Mouse (Mus musculus) monocyte, adult 2 months (primary cell): ENCODE results near the gene Fndc8.
"Not testable (repeated sequence)": the region's sequence is repeated elsewhere in the genome, so short reads cannot be mapped to it uniquely, and the experiment has no call there.

ENCODE experiments used
- DNase-seq, 2 experiments: peaks; one replicate each; pipeline ENCODE4 v3.0.0; 2022; ENCODE audit warnings: low spot score in 2 of 2, low read depth in 1 of 2

Fndc8 gene

DNA sequence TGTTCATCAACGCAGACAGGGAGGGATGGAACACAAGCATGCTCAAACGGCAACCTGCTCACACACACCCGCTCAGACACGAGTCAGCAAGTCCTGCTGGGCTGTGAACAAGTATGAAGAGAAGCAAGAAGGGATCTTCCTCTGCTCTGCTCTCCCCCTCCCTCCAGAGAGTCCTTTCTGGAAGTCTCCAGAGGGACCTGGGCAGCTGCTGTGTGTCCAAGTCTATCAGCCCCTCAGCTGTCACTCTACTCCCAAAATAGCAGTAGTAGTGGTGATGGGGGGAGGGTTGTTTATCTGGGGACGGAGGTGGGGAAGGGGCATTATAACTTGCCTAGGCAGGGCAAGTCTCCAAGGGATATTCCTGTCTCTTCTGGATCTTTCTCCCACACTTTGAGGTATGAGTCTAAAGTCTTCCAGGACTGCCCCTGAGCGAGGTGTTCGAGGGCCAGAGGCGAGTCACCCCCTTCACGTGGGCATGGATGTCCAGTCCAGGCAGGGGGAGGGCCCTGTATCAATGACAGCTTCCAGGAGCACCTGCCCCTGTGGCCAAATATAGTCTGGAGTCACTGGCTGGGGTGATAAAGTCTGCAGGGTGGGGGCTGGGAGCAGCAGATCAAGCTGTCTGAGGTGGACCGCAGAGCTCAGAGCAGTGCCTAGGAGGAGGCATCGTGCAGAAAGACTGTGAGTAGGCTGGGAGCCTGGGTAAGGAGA lies 18.9 kb downstream of the Fndc8 start:
- DNase-seq: no peak

DNA sequence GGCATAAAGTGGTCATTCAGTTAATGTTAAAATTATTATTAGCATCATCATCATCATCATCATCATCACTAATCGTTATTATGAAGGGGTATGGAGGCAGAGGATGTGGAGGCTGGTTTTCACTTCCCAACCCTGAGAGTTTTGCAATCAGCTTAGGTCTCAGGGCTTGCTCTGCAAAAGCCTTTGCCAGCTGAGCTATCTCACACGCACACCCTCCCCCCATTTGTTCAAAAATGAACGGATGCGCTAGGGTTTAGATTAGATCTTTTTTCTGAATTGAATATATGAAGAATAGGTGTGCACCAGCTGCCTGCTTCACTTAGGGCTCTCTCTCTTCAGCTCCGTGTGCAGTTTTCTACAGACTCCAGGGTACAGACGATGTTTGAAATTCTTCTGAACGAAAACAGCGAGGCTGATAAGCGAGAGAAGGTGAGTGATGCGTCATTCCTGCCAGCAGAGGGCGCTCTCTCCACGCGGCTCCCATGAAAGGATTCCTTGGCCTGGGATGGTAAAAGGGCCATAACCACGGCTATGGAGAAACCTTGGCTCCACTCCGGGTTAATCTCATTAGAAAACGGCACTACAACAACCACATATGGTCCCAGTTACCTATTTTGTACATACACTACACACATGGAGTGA lies 22.9 kb downstream of the Fndc8 start:
- peak in 1 of 2 experiments; percentile 44 for DNase-seq

DNA sequence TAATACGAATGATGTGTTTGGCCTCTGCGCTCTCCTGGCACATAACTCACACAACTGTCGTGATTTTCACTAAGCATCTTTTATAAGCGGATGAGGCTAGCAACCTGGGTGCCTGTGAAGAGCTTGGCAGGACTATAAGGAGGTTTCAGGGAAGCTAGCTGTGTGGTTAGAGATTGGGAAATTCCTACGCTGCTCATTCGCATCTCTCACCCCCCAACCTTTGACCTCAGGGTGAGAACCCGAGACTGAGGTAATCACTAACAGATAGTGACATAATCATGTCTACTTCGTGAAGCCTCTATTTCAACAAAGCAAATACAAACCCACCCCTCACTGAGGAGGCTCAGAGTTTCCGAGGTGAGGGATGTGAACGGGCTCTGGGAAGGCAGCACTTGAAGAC lies 28.8 kb downstream of the Fndc8 start:
- no peak for DNase-seq

DNA sequence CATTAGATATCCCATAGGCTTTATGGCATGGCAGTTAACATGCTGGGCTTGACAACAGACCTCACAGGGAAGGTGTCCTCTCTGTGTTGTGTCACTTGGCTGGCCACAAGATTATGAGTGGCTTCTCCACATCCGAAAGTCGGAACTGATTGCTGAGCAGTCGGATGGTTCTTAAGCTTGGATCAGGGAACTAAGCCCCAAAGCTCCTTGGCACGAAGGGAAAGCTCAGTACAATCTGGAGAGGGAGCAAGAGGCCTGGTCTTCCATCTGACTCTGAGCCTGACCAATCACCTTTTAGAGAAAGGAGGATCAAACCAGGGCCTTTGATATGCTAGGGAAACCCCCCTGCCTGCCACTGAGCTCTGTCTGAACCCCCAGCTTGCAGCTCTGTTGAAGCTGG lies 29.8 kb downstream of the Fndc8 start:
- no peak for DNase-seq

DNA sequence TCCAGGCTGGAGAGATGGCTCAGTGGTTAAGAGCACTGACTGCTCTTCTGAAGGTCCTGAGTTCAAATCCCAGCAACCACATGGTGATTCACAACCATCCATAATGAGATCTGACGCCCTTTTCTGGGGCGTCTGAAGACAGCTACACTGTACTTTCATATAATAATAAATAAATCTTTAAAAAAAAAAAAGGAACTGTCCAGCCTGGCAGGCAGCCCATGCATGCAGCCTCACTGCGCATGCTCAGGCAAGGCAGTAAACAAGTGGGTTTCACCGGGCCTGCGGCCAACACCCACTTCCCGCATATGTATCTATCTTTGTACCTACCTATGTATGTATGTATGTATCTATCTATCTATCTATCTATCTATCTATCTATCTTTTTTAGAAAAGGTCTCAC lies 32.0 kb downstream of the Fndc8 start:
- not testable (repeated sequence) for DNase-seq

DNA sequence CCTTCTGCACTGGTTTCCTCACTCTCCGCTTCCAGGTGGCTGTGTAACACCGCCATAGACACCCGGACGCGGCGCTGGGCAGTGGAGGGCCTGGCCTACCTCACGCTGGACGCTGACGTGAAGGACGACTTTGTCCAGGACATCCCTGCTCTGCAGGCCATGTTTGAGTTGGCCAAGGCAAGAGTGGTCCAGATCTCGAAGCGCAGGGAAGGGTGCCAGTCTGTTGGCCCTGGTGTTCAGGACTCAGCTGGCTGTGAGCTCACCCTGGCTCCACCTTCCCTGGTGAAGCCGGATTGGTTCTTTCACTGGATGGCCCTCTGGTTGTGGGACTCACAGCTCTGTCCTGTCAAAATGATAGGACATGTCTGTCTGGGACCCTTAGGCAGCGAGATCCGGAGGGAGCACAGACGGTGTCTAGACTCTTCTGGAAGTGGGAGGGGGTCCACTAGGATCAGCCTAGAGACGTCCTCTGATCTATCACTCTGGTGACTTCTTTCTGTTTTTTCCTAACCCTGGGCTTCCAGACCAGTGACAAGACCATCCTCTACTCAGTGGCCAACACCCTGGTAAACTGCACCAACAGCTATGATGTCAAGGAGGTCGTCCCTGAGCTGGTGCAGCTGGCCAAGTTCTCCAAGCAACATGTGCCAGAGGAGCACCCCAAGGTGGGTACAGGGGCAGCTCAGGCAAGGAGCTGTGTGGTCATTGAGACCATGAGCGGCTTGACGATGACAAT lies 37.1 kb downstream of the Fndc8 start:
- no peak for DNase-seq

DNA sequence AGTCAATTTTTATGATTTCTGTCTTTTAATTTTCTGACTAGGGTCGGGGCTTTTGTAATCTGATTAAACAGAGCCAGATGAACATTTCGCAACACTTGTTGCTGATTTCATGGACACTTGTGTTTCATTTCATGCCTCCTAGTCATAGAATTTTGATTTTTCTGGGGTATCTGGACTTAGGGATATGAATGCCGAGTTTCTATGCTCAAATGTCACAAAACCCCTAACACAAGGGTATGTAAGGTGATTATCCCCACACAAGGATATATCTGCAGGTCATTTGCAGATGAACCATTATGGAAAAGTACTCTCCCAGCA lies 37.7 kb downstream of the Fndc8 start:
- DNase-seq: no peak

DNA sequence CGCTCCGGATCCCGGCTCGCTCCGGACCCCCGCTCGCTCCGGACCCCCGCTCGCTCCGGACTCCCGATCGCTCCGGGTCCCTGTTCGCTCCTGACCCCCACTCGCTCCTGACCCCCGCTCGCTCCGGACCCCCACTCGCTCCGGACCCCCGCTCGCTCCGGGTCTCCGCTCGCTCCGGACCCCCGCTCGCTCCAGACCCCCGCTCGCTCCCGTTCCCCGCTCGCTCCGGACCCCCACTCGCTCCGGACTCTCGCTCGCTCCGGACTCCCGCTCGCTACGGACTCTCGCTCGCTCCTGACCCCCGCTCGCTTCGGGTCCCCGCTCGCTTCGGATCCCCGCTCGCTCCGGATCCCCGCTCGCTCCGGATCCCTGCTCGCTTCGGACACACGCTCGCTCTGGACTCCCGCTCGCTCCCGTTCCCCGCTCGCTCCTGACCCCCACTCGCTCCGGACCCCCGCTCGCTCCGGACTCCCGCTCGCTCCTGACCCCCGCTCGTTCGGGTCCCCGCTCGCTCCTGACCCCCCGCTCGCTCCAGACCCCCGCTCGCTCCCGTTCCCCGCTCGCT lies 38.5 kb downstream of the Fndc8 start:
- DNase-seq: not testable (repeated sequence)

DNA sequence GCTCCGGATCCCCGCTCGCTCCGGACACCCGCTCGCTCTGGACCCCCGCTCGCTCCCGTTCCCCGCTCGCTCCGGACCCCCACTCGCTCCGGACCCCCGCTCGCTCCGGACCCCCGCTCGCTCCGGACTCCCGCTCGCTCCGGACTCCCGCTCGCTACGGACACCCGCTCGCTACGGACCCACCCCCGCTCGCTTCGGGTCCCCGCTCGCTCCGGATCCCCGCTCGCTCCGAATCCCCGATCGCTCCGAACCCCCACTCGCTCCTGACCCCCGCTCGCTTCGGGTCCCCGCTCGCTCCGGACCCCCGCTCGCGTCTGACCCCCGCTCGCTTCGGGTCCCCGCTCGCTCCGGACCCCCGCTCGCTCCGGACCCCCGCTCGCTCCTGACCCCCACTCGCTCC lies 39.2 kb downstream of the Fndc8 start:
- DNase-seq: not testable (repeated sequence)

DNA sequence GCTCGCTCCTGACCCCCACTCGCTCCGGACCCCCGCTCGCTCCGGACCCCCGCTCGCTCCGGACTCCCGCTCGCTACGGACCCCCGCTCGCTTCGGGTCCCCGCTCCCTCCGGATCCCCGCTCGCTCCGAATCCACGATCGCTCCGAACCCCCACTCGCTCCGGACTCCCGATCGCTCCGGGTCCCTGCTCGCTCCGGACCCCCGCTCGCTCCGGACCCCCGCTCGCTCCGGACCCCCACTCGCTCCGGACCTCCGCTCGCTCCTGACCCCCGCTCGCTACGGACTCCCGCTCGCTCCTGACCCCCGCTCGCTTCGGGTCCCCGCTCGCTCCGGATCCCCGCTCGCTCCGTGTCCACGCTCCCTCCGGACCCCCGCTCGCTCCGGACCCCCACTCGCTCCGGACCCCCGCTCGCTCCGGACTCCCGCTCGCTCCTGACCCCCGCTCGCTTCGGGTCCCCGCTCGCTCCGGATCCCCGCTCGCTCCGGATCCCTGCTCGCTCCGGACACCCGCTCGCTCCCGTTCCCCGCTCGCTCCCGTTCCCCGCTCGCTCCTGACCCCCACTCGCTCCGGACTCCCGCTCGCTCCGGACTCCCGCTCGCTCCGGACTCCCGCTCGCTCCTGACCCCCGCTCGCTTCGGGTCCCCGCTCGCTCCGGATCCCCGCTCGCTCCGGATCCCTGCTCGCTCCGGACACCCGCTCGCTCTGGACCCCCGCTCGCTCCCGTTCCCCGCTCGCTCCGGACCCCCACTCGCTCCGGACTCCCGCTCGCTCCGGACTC lies 39.9 kb downstream of the Fndc8 start:
- not testable (repeated sequence) for DNase-seq

DNA sequence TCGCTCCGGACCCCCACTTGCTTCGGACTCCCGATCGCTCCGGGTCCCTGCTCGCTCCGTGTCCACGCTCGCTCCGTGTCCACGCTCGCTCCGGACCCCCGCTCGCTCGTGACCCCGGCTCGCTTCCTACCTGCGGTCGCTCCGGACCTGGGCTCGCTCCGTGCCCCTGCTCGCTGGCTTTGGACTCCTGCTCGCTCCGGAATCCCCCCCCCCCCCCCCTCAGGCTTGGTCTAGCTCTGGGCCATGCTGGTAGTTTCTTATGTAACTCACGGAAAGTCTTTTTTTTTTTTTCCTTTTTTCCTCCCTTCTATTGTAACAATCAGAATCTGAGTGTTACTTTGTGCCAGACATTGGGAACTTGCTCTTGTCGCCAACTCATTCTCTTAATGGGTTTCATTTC lies 41.3 kb downstream of the Fndc8 start:
- no peak for DNase-seq

DNA sequence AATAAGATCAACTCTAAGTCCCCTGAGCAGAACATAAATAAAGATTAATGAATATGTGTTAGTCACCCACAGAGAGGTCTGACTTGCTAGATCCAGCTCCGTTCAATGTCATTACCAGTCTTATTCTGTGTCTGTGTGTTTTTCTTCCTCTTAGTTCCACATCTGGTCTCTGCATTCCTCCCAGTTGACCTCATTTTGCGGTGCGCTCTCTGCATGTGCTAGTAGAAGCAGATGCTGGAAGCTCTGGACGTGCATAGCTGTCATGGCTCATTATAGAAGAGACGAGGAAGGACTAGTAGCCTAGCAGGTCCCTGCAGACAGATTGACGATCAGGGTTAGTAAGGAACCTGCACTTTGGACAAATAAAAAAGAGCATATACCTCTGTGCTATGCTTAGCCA lies 51.4 kb downstream of the Fndc8 start:
- no peak for DNase-seq

DNA sequence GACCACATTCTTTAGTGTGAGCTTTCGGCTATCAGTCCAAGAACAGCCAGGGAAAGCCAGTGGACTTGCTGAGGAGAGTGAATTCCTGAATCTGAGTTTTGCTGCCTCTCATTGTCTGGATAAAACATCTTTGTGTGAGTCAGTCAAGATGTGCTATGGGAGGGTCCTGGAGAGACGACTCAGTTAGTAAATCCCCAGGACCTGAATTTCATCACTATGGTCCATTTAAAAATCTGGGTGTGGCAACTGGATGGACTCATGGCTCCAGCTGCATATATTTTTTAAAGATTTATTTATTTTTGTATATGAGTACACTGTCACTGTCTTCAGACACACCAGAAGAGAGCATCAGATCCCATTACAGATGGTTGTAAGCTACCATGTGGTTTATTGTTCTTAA lies 53.7 kb downstream of the Fndc8 start:
- no peak for DNase-seq

DNA sequence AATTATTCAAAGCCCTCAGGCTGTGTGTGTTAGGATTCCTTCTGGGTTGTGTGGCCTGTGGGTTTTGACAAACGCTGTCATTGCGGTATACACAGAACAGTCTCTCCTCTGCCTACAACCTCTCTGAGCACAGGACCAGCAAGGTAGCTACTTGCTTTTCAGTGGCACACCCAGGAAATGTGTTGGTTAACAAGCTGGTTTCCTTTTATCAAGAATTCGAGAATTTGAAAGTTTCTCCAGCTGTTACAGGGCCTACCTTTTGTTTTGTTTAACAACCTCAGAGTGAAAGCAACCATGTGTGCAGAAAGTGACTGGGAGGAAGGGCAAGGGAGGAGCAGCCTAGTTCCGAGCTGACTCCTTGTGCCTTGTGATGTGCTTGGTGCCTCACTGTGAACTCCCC lies 55.5 kb downstream of the Fndc8 start:
- no peak for DNase-seq

DNA sequence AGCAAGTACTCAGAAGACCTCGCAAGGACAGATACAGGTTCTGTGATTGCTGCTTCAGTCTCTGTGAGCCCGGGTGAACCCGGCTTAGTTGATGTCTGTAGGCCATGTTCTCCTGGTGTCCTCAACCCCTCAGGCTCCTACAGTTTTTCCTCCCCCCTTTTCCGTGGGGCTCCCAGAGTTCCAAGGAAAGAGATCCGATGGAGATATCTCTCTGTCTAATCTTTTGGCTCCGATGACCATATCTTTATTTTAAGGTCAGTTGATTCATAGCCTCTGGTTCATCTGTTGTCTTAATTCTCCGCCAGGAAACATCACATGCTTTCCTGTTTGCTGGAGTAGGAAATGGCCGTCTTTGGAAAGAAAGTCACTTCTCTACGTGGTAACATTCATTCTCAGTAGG lies 57.1 kb downstream of the Fndc8 start:
- DNase-seq: no peak
